Mouse (Mus musculus): ENCODE data around the gene Ext2.

GRCm38 (mm10) chr2:93822045-93822749 lies at the start of gene Ext2:
- peak; percentile 100 for TF ChIP-seq CTCF (IDR thresholded peaks at IDR 0.05; ENCODE audit: control insufficient read depth, insufficient read depth, insufficient read length)
- peak; percentile 78 for TF ChIP-seq USF1 (IDR thresholded peaks at IDR 0.05; ENCODE audit: low read depth)

All from C2C12 (cell line).